Mouse (Mus musculus): ENCODE measurements around the gene Bckdhb. TPM values are rescaled to one million over a fixed set of nuclear protein-coding genes. Genes with fewer than 3 reads are reported as not detected.

Bckdhb gene
- polyA plus RNA-seq, 1 experiment from 2014 or later, result 51.5 TPM

- H3K36me3 ChIP-seq, result no peaks in the 10 kb centered on the region
- no peaks in the 10 kb centered on the region for H3K27me3 ChIP-seq (replicated peaks)
- WGBS, result 68% methylated on average over 9 of the region's 9 CpGs
- H3K4me3 ChIP-seq (replicated peaks), result no peak overlapping the region
- no peaks in the 10 kb centered on the region for H3K9me3 ChIP-seq
- no peaks in the 10 kb centered on the region for H3K4me1 ChIP-seq
- H3K9ac ChIP-seq, result no peak overlapping the region
- no peak overlapping the region for H3K27ac ChIP-seq
- no peak overlapping the region for H3K4me2 ChIP-seq
- peak; percentile 50; the same call in 1 of the 2 replicates for ATAC-seq (ENCODE audit: insufficient read depth, low FRiP score, low read depth)
These were observed 165.5 kb downstream of the Bckdhb start for GRCm38 (mm10) chr9:84090316-84091063.

DNA sequence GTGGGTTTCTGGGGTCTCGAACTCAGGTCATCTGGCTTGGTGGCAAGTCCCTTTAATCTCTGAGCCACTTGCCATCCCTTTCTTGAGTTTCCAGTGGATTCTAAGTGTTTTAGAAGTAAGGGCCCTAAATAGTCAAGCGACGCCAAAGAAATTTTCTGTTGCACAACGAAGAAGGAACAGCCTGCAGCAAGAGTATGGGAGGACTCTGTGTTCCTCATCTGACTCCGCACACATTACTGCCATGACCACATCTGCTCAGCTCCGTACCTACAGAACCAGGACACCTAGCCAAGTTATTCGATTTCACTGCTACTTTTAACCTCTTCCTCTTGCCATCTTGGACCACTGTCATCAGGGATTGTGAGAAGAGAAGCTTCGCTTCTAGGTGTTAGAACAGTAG is 168.0 kb downstream of the Bckdhb start:
- H3K4me2 ChIP-seq, result no peak overlapping the region
- H3K36me3 ChIP-seq, result no peaks in the 10 kb centered on the region
- no peak for ATAC-seq (ENCODE audit: insufficient read depth, low FRiP score, low read depth)
- H3K9me3 ChIP-seq, result no peaks in the 10 kb centered on the region
- no peak overlapping the region for H3K9ac ChIP-seq
- H3K4me1 ChIP-seq, result no peaks in the 10 kb centered on the region
- 93% methylated on average over 8 of the region's 8 CpGs for WGBS
- H3K4me3 ChIP-seq (replicated peaks), result no peak overlapping the region
- no peak overlapping the region for H3K27ac ChIP-seq
- H3K27me3 ChIP-seq (replicated peaks), result no peaks in the 10 kb centered on the region

GRCm38 (mm10) chr9:84094111-84094510 is 169.2 kb downstream of the Bckdhb start:
- no peak for ATAC-seq (ENCODE audit: insufficient read depth, low FRiP score, low read depth)
- no peak overlapping the region for H3K9ac ChIP-seq
- H3K27me3 ChIP-seq (replicated peaks), result no peaks in the 10 kb centered on the region
- WGBS, result 77% methylated on average over 6 of the region's 6 CpGs
- H3K27ac ChIP-seq, result no peak overlapping the region
- no peaks in the 10 kb centered on the region for H3K36me3 ChIP-seq
- H3K9me3 ChIP-seq, result no peaks in the 10 kb centered on the region
- H3K4me2 ChIP-seq, result no peak overlapping the region
- H3K4me3 ChIP-seq (replicated peaks), result no peak overlapping the region
- no peaks in the 10 kb centered on the region for H3K4me1 ChIP-seq

GRCm38 (mm10) chr9:84096484-84097015 is 171.6 kb downstream of the Bckdhb start:
- no peaks in the 10 kb centered on the region for H3K4me1 ChIP-seq
- H3K9ac ChIP-seq, result no peak overlapping the region
- WGBS, result 94% methylated on average over 13 of the region's 13 CpGs
- no peak overlapping the region for H3K4me2 ChIP-seq
- H3K4me3 ChIP-seq (replicated peaks), result no peak overlapping the region
- no peaks in the 10 kb centered on the region for H3K9me3 ChIP-seq
- ATAC-seq (ENCODE audit: insufficient read depth, low FRiP score, low read depth), result no peak
- H3K27ac ChIP-seq, result no peak overlapping the region
- H3K36me3 ChIP-seq, result no peaks in the 10 kb centered on the region
- H3K27me3 ChIP-seq (replicated peaks), result no peaks in the 10 kb centered on the region

GRCm38 (mm10) chr9:84103344-84103743 is 178.4 kb downstream of the Bckdhb start:
- H3K4me1 ChIP-seq, result no peaks in the 10 kb centered on the region
- H3K27me3 ChIP-seq (replicated peaks), result no peaks in the 10 kb centered on the region
- H3K9me3 ChIP-seq, result no peaks in the 10 kb centered on the region
- no peak overlapping the region for H3K4me3 ChIP-seq (replicated peaks)
- 84% methylated on average over 7 of the region's 7 CpGs for WGBS
- no peak for ATAC-seq (ENCODE audit: insufficient read depth, low FRiP score, low read depth)
- no peak overlapping the region for H3K27ac ChIP-seq
- H3K9ac ChIP-seq, result no peak overlapping the region
- H3K4me2 ChIP-seq, result no peak overlapping the region
- H3K36me3 ChIP-seq, result no peaks in the 10 kb centered on the region

DNA sequence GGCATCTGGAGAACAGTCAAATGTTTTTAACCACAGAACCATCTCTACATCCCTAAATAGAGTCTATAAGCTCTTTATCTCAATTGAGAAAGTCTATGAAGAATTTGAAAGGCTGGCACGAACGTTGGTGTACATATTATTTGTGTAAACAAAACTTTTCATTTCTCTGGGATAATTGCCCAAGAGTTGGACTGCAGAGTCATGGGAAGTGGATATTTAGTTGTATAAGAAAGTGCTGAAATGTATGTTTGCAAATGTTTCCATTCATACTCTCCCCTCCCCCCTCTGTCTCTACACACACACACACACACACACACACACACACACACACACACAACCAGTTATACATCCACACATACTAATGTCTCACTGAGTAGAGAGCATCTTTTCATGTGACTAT is 181.5 kb downstream of the Bckdhb start:
- H3K36me3 ChIP-seq, result no peaks in the 10 kb centered on the region
- no peaks in the 10 kb centered on the region for H3K27me3 ChIP-seq (replicated peaks)
- peaks cover 7% of the 10 kb centered on the region; the same call in 1 of the 2 replicates for H3K4me1 ChIP-seq
- WGBS, result 52% methylated on average over 2 of the region's 2 CpGs
- no peak overlapping the region for H3K9ac ChIP-seq
- no peak for ATAC-seq (ENCODE audit: insufficient read depth, low FRiP score, low read depth)
- H3K4me2 ChIP-seq, result no peak overlapping the region
- no peak overlapping the region for H3K27ac ChIP-seq
- H3K4me3 ChIP-seq (replicated peaks), result no peak overlapping the region
- H3K9me3 ChIP-seq, result no peaks in the 10 kb centered on the region

- H3K36me3 ChIP-seq, result no peaks in the 10 kb centered on the region
- 55% methylated on average over 20 of the region's 20 CpGs for WGBS
- peaks cover 7% of the 10 kb centered on the region; the same call in 1 of the 2 replicates for H3K4me1 ChIP-seq
- no peak overlapping the region for H3K4me3 ChIP-seq (replicated peaks)
- H3K9ac ChIP-seq, result no peak overlapping the region
- H3K9me3 ChIP-seq, result no peaks in the 10 kb centered on the region
- H3K4me2 ChIP-seq, result no peak overlapping the region
- ATAC-seq (ENCODE audit: insufficient read depth, low FRiP score, low read depth), result peak; percentile 19; the same call in 1 of the 2 replicates
- H3K27me3 ChIP-seq (replicated peaks), result no peaks in the 10 kb centered on the region
- no peak overlapping the region for H3K27ac ChIP-seq
These were observed 182.3 kb downstream of the Bckdhb start for GRCm38 (mm10) chr9:84107045-84107813.

- peaks cover 7% of the 10 kb centered on the region; the same call in 1 of the 2 replicates for H3K4me1 ChIP-seq
- WGBS, result 83% methylated on average over 7 of the region's 7 CpGs
- H3K4me2 ChIP-seq, result no peak overlapping the region
- H3K27ac ChIP-seq, result no peak overlapping the region
- H3K4me3 ChIP-seq (replicated peaks), result no peak overlapping the region
- H3K9me3 ChIP-seq, result no peaks in the 10 kb centered on the region
- ATAC-seq (ENCODE audit: insufficient read depth, low FRiP score, low read depth), result no peak
- no peak overlapping the region for H3K9ac ChIP-seq
- H3K36me3 ChIP-seq, result no peaks in the 10 kb centered on the region
- no peaks in the 10 kb centered on the region for H3K27me3 ChIP-seq (replicated peaks)
These were observed 183.6 kb downstream of the Bckdhb start for GRCm38 (mm10) chr9:84108534-84108933.

DNA sequence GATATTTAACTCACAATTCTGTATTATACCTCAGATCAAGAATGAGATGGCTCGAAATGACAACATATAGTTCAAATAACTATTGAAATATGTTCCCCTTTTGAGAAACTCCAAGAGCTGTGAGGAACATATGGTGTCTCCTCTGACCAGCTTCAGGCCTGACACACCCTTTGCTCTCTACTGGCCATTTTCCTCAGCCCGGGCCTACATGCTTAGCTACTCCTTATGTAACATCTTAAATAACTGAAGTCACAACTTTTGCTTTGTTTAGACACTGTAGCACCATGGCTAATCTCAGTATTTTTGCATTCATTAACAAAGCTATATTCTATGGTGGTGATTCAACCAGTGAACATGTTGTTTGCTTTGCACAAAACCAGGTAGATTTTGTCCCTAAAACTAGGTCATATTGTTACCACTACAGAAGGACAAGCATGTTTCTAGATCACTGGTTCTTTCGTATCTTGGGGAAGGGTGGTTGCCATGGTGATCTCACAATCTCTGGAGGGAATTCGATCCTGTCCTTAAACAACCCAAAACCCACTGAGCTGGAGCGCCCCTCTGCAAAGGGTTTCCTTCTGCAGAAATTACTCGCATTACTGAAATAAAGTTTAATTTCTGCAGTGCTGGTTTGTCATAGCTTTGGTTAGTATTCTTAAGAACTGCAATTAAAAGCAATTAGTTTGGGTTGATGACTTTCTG is 185.0 kb downstream of the Bckdhb start:
- Histone ChIP-seq H3K9me3 (no peaks in the 10 kb centered on the region), H3K4me1 (peaks cover 7% of the 10 kb centered on the region; the same call in 1 of the 2 replicates), H3K36me3 (no peaks in the 10 kb centered on the region), H3K4me3 (replicated peaks) (no peak overlapping the region), H3K9ac (no peak overlapping the region), H3K27me3 (replicated peaks) (no peaks in the 10 kb centered on the region), H3K27ac (no peak overlapping the region), H3K4me2 (no peak overlapping the region)
- no peak for ATAC-seq (ENCODE audit: insufficient read depth, low FRiP score, low read depth)
- WGBS, result 53% methylated on average over 6 of the region's 6 CpGs

- no peak overlapping the region for H3K27ac ChIP-seq
- ATAC-seq (ENCODE audit: insufficient read depth, low FRiP score, low read depth), result no peak
- H3K4me3 ChIP-seq (replicated peaks), result no peak overlapping the region
- H3K4me2 ChIP-seq, result no peak overlapping the region
- no peaks in the 10 kb centered on the region for H3K36me3 ChIP-seq
- no peaks in the 10 kb centered on the region for H3K9me3 ChIP-seq
- H3K9ac ChIP-seq, result no peak overlapping the region
- peaks cover 7% of the 10 kb centered on the region; the same call in 1 of the 2 replicates for H3K4me1 ChIP-seq
- WGBS, result 42% methylated on average over 11 of the region's 11 CpGs
- H3K27me3 ChIP-seq (replicated peaks), result no peaks in the 10 kb centered on the region
These were observed 185.7 kb downstream of the Bckdhb start for GRCm38 (mm10) chr9:84110616-84111015.

GRCm38 (mm10) chr9:84112319-84112718 is 187.4 kb downstream of the Bckdhb start:
- Histone ChIP-seq H3K4me3 (replicated peaks) (no peak overlapping the region), H3K27me3 (replicated peaks) (no peaks in the 10 kb centered on the region), H3K36me3 (no peaks in the 10 kb centered on the region), H3K9ac (no peak overlapping the region), H3K4me2 (no peak overlapping the region), H3K9me3 (no peaks in the 10 kb centered on the region), H3K4me1 (peaks cover 7% of the 10 kb centered on the region; the same call in 1 of the 2 replicates), H3K27ac (no peak overlapping the region)
- no peak for ATAC-seq (ENCODE audit: insufficient read depth, low FRiP score, low read depth)
- WGBS, result 50% methylated on average over 1 of the region's 1 CpGs
